Mouse (Mus musculus) hindbrain, postnatal 0 days (tissue): ENCODE data around the gene Fam71b. TPM values are rescaled to one million over a fixed set of nuclear protein-coding genes. Genes with fewer than 3 reads are reported as not detected.

Source experiments
- ATAC-seq: fragments of 200-750 bp; cut with Nextera tagmentation; 2 replicates; pipeline ENCODE4 v1.8.0; 2017; ENCODE audit warnings: mild to moderate bottlenecking, moderate TSS enrichment, moderate library complexity
- DNase-seq: peaks from one replicate; pipeline ENCODE4 v3.0.0-alpha.2; 2015; ENCODE audit warnings: low spot score
- H3K27ac ChIP-seq: fragments of 300-500 bp; sonication (generic); 2 replicates; pipeline ENCODE4 v1.5.1; 2014; ENCODE audit warnings: mild to moderate bottlenecking
- H3K27me3 ChIP-seq: fragments of 300-500 bp; sonication (generic); 2 replicates; pipeline ENCODE4 v1.6.1; 2014; ENCODE audit warnings: low read length, mixed read lengths; ENCODE audit not compliant: insufficient read depth
- H3K36me3 ChIP-seq: fragments of 300-500 bp; sonication (generic); 2 replicates; pipeline ENCODE4 v1.6.1; 2014; ENCODE audit warnings: low read length, mixed read lengths; ENCODE audit not compliant: insufficient read depth
- H3K4me1 ChIP-seq: fragments of 300-500 bp; sonication (generic); 2 replicates; pipeline ENCODE4 v1.6.1; 2014; ENCODE audit warnings: antibody characterized with exemption, low read length, mixed read lengths; ENCODE audit not compliant: insufficient read depth
- H3K4me2 ChIP-seq: fragments of 300-500 bp; sonication (generic); 2 replicates; pipeline ENCODE4 v1.6.1; 2014; ENCODE audit warnings: low read depth, mild to moderate bottlenecking, low read length, moderate library complexity, mixed read lengths
- H3K4me3 ChIP-seq: fragments of 300-500 bp; sonication (generic); 2 replicates; pipeline ENCODE4 v1.5.1; 2014; ENCODE audit warnings: low read length
- H3K9ac ChIP-seq: fragments of 300-500 bp; sonication (generic); replicated peaks from 2 replicates; pipeline ENCODE4 v1.6.1; 2014; ENCODE audit warnings: mild to moderate bottlenecking, low read length, moderate library complexity, mixed read lengths
- H3K9me3 ChIP-seq: fragments of 300-500 bp; sonication (generic); 2 replicates; pipeline ENCODE4 v1.6.1; 2016; ENCODE audit warnings: low read length, mixed read lengths
- CTCF ChIP-seq: IDR thresholded peaks from 2 replicates; pipeline ENCODE4 v1.5.1; 2016; ENCODE audit warnings: antibody characterized with exemption, control low read depth, low read depth
- WGBS: fragments of 180-500 bp; shearing (Covaris S2); extraction: QIAGEN DNeasy Blood & Tissue Kit; methylation state at CpG from one replicate; pipeline ENCODE4 v1.1.7; 2014; 5-methylcytosine and 5-hydroxymethylcytosine counted together
- polyA plus RNA-seq: library from polyadenylated mRNA; unstranded; fragments of >200 nt; fragmentation: Nextera tagmentation; extraction: Ambion mirVana; gene quantifications from 2 replicates; pipeline ENCODE4 v1.2.1, GENCODE M21; 2015
- total RNA-seq: library from RNA; depleted of rRNA; stranded (reverse); fragments of >200 nt; gene quantifications from 2 replicates; pipeline ENCODE4 v1.2.3, GENCODE M21; 2014

Gene Fam71b
- total and polyA plus RNA-seq, 2 experiments from 2014 or later: not detected

GRCm38 (mm10) chr11:46441774-46442173 lies 45.4 kb downstream of the Fam71b start:
- H3K4me3 ChIP-seq: no peak overlapping the region
- H3K9me3 ChIP-seq: no peaks in the 10 kb centered on the region
- TF ChIP-seq CTCF: no peak
- peaks cover 11% of the 10 kb centered on the region for H3K36me3 ChIP-seq
- H3K4me1 ChIP-seq: peaks cover 3% of the 10 kb centered on the region; the same call in 1 of the 2 replicates
- no peak overlapping the region for H3K9ac ChIP-seq
- no peak for DNase-seq
- ATAC-seq: no peak
- H3K27ac ChIP-seq: no peak overlapping the region
- 90% methylated on average over 1 of the region's 1 CpGs for WGBS
- no peaks in the 10 kb centered on the region for H3K27me3 ChIP-seq
- H3K4me2 ChIP-seq: no peak overlapping the region

GRCm38 (mm10) chr11:46443152-46443551 lies 46.8 kb downstream of the Fam71b start:
- no peaks in the 10 kb centered on the region for H3K27me3 ChIP-seq
- WGBS: 93% methylated on average over 1 of the region's 1 CpGs
- ATAC-seq: no peak

DNA sequence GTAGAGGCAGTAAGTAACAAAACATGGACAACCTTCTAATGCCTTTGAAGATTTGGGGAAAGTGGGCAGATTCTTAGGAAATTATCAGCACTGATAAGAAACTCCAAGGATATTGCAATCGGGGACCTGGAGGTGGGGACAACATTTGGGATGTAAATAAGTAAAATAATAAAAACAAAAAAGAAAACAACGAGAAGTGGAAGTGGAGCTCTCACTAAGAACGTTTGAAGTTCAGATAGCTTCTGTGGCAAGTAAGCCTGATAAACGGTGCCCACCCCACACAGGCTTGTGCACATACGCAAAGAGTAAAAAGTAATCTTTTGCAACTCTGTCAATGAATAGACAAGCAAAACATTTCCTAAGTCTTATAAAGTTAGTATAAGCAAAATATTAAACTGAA lies 47.6 kb downstream of the Fam71b start:
- ATAC-seq: no peak
- Histone ChIP-seq H3K4me3 (no peak overlapping the region), H3K9me3 (no peaks in the 10 kb centered on the region), H3K27me3 (no peaks in the 10 kb centered on the region), H3K9ac (no peak overlapping the region), H3K27ac (no peak overlapping the region), H3K36me3 (peaks cover 11% of the 10 kb centered on the region), H3K4me1 (no peaks in the 10 kb centered on the region), H3K4me2 (no peak overlapping the region)
- no peak for TF ChIP-seq CTCF
- 94% methylated on average over 5 of the region's 5 CpGs for WGBS
- no peak for DNase-seq

More at GRCm38 (mm10) chr11:46443152-46443551, 46.8 kb downstream of the Fam71b start:
- no peak overlapping the region for H3K4me2 ChIP-seq
- no peaks in the 10 kb centered on the region for H3K9me3 ChIP-seq
- DNase-seq: no peak
- H3K9ac ChIP-seq: no peak overlapping the region
- H3K27ac ChIP-seq: no peak overlapping the region
- TF ChIP-seq CTCF: peak; percentile 29; the same call in 1 of the 2 replicates
- peaks cover 11% of the 10 kb centered on the region for H3K36me3 ChIP-seq
- no peak overlapping the region for H3K4me3 ChIP-seq
- H3K4me1 ChIP-seq: no peaks in the 10 kb centered on the region

DNA sequence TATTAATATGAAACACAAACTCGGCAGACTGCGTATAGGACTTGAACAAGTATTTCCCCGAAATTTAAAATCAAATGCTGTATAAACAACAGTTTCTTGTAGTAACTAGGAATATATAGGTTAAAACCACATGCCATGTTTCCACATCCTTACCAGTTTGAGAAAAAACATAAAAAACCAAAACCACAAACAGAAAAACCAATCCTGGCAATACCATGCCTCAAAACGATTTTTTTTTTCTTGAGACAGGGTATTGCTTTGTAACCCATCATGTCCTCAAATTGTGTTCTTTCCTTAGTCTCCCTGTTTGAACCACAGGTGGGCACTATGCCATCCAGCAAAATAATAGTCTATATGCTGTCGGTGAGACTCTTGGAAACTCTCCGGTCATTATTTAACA lies 49.8 kb downstream of the Fam71b start:
- WGBS: 94% methylated on average over 6 of the region's 6 CpGs
- H3K4me3 ChIP-seq: no peak overlapping the region
- no peak for TF ChIP-seq CTCF
- no peaks in the 10 kb centered on the region for H3K4me1 ChIP-seq
- H3K9ac ChIP-seq: no peak overlapping the region
- ATAC-seq (no peak), DNase-seq (no peak)
- no peaks in the 10 kb centered on the region for H3K9me3 ChIP-seq
- no peaks in the 10 kb centered on the region for H3K27me3 ChIP-seq
- H3K4me2 ChIP-seq: no peak overlapping the region
- H3K27ac ChIP-seq: no peak overlapping the region
- peaks cover 11% of the 10 kb centered on the region for H3K36me3 ChIP-seq

DNA sequence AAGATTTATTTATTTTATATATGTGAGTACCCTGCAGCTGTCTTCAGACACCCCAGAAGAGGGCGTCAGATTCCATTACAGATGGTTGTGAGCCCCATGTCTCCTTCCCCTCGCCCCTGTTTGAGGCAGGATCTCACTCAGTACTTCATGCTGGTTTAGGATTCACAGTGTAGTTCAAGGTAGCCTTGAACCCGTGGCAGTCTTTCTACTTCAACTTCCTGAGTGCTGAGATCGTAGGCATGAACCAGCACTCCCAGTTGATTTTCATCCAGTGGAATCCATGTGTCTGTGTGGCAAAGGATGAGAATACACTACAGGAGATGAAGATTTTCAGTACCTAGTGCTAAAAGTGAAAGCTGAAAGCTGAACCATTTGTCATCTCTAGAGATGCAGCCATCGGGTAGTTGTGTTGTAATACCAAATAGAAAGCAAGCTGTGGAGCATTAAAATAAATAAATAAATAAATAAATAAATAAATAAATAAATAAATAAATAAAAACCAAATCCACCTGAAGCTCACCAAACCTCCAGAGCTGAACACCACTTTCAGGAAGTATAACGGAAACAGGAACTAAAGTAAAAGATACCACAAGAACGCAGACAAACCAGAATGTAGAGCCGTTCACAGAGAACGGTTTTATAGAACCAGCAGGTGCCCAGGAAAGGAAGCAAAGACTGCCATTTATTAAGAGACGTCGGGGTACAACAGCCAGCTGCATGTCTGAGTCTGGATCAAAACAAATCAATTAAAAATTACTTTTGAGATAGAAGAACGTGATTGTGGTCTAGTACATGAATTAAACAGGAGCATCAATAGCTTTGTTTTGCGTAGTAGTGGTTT lies 51.5 kb downstream of the Fam71b start:
- Histone ChIP-seq H3K4me3 (no peak overlapping the region), H3K27me3 (no peaks in the 10 kb centered on the region), H3K9ac (no peak overlapping the region), H3K36me3 (peaks cover 6% of the 10 kb centered on the region; the same call in 1 of the 2 replicates), H3K27ac (no peak overlapping the region), H3K4me1 (no peaks in the 10 kb centered on the region), H3K4me2 (no peak overlapping the region), H3K9me3 (no peaks in the 10 kb centered on the region)
- 78% methylated on average over 13 of the region's 13 CpGs for WGBS
- TF ChIP-seq CTCF: no peak
- DNase-seq: no peak
- ATAC-seq: no peak

DNA sequence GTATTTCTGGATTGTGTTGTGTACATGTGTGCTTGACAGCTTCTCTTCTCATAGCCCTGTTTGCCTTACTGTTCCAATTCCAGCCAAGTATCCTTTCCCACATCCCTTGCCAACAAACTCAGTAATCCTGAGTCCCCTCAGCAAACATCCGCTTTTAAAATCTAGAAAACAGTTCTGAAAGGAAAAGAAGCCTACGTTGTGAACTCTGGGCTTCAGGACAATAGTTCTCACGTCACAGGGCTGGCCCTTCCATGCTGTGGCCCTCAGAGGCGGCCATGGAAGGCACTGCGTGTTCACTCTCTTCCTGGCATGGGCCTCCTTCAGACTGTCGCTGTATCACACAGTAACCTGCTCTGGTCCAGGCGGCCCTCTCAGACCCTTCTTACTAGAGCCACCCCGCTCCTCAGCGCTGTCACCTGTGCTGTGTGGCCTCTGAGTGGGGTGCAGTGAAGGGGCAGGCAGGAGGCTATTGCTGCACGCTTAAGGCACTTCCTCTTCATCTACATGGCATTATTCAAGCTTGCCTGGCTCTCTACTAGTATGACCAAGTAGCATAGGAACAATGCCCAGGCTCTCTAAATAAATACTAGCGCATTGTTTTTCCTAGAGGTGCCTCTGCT lies 53.2 kb downstream of the Fam71b start:
- Histone ChIP-seq H3K4me1 (no peaks in the 10 kb centered on the region), H3K4me3 (no peak overlapping the region), H3K4me2 (no peak overlapping the region), H3K27ac (no peak overlapping the region), H3K36me3 (no peaks in the 10 kb centered on the region), H3K27me3 (no peaks in the 10 kb centered on the region), H3K9me3 (no peaks in the 10 kb centered on the region), H3K9ac (no peak overlapping the region)
- ATAC-seq (no peak), DNase-seq (no peak)
- WGBS: 71% methylated on average over 11 of the region's 11 CpGs
- no peak for TF ChIP-seq CTCF
